Mouse (Mus musculus) ovary, postnatal 14 days (tissue): ENCODE measurements around the gene Muc16.

Experiments used
- DNase-seq: peaks from one replicate; pipeline ENCODE4 v3.0.0; 2022; ENCODE audit warnings: low spot score

The Muc16 gene

DNA sequence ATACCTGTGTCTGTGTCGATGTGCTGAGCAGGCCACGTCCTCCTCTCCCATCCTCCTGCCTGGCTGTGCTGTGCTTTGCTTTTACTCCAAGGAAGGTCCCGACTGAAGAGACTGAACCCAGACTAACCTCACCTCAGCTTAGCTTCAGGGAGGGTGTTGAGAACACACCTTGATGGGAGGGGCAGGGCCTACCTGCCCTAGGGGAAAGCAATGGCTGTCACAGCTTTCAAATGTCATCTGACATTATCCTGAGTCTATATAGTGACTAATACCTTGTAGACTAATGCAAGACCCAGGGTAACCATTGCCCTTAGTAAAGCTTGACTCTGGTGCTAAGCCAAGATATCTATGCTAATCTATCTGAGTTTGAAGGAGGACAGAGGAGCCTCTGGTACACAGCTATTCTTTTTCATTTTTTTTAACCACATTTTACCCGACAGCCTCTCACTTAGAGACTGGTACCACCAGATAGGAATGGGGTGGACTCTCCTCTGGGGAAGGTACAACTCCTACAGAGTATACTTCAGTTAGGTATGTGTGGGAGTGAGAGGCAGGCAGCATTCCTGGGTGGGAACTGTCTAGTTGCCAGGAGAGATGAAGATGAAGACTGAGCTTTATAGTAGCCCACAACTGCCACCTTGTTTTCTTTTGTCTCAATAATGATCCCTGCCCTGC is at the start of gene Muc16:
TSS of gene Muc16 (minus strand) at position 51 of the 675 bp plus-strand sequence.
- no peak for DNase-seq

DNA sequence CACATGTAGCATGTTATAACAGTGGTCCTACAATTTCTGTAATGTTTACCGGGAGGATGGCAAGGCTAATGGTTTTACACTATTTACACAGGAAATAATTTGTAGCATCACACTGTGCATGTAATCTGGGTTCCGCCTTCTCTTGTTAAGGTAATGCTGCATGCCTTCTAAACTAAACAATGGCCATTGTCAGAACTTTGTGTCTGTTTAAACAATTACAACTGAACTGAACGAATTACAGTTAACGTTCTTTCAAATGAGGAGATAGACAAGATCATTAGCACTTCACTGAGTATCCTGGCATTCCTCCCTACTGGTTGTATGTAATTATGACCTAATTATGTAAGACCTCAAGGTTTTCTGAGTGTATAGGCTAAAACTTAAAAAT is 48.4 kb upstream of the Muc16 start:
- no peak for DNase-seq

DNA sequence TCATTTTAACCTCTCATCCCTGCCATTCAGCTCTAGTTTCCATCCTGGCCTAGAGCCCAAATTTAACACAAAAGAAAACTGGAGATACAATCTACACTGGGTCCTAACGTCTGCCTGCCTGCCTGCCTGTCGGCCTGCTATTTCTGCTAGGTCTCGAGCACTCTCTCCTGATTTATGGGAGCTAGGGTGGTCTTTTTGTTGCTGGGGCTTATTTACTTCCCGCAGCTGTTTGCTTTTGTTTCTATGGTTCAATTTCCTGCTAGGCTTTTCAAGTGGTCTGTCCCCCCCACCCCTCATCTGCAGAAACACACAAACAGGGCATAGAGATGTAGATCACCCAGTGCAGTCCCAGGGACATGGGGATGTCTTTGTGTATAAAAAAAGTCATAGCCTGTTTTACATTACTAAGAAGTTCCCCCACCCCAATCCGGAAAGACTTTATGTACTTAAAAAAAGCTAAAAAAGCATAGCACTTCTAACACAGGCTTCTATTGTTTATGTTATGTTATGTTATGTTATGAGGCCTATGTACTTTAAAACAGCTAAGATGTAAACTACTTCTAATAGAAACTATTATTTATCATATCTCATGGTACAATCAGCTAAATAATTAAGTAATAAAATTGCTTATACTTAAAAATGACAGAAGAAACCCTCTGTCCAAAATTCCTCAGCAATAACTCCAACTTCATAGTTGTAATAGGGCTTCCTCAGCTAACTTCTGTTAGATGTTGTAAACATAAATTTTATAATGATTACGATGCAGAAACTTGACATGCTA is 47.8 kb upstream of the Muc16 start:
- DNase-seq, result no peak

DNA sequence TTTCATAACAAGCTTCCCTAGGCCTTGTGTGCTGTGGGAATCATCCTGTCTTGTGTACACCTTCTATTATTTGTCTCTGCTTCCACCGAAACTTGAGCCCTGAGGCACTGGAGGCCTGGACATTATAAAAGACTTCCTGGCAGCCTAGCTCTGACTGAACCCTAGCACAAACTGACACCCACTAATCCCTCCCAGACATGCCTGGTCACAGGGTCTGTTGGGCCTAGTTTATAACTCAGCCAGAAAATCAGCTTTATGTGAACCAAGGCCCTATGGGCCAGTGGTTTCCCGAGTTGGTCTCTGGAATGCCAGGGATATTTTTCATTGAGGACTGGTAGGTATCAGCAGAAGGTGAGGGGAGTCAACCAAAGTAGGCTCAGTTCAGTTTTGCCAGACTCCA is 46.7 kb upstream of the Muc16 start:
- DNase-seq, result no peak

- DNase-seq, result no peak
Observed at GRCm38 (mm10) chr9:18705628-18706027, 31.3 kb upstream of the Muc16 start.

- DNase-seq, result no peak
Observed at GRCm38 (mm10) chr9:18598366-18598765, 76.0 kb downstream of the Muc16 start.

DNA sequence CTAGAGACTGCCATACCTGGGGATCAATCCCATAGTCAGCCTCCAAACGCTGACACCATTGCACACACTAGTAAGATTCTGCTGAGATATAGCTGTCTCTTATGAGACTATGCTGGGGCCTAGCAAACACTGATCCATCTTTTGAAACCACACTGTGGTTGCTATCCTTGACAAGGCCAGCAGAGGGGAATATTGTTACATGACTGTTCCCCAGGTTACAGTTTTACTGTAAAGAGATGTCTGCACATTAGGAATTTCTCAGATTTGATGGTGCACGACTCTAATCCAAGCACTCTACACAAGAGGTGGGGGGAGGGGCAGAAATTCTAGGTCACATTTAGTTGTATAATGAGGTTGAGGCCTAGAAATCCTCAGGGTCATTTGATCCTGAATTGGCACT is 166.2 kb downstream of the Muc16 start:
- DNase-seq, result no peak

GRCm38 (mm10) chr9:18478168-18478567 is 196.2 kb downstream of the Muc16 start, which contains the start of the genes Zfp558 and Mbd3l1:
TSS of gene Zfp558 (minus strand) at chr9:18478268.
TSS of gene Mbd3l1 (plus strand) at chr9:18478359.
- no peak for DNase-seq

GRCm38 (mm10) chr9:18473324-18474128 is 200.8 kb downstream of the Muc16 start:
- peak; percentile 52 for DNase-seq

GRCm38 (mm10) chr9:18468005-18468404 is 206.3 kb downstream of the Muc16 start:
- DNase-seq, result no peak

DNA sequence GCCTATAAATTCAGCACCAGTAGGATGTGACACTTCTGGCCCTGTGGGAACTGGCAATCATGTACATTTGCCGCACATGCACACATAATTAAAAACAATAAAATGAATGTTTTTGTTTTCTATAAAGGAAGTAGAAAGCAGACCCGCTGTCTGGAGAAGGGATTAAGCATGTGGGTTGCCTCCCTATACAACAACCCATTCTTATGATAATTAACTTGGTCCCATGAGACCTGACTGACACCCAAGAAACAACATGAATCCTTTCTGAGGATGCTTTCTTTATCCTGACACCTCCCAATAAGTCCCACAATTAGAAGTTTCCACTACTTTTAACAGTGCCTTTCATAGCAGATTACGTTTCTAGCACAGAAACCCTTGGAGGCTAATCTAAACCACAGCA is 207.0 kb downstream of the Muc16 start:
- no peak for DNase-seq

- no peak for DNase-seq
Observed at GRCm38 (mm10) chr9:18456520-18456919, 217.8 kb downstream of the Muc16 start.
